Mouse (Mus musculus): Measurements from ENCODE around the gene Hoxb3.

DNA sequence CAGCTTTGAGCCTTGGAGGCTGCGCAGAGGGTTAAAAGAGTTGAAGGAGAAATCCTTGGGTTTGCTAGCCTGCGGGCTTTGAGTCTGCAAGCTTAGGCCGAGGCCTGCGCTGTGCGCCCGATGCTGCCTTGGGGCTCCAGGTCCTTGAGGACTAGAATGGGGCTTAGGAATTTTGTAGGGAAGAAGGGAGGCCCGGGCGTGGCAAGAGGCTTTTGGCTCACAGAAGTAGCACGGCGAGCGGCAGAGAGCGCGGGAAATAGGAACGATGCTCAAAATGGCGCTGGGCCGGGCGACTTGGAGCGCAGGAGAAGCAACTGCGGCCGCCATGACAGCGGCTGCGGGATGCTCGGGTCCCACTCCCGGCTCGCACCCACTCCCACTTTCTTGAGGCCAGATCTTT, 31.2 kb downstream of the Hoxb3 start:
- TF ChIP-seq POLR2A (IDR thresholded peaks at IDR 0.05; ENCODE audit: borderline replicate concordance, extremely low read depth, low read depth, low read length), result no peak
- no peak for TF ChIP-seq CTCF (IDR thresholded peaks at IDR 0.05; ENCODE audit: insufficient read depth, low read length)
